Mouse (Mus musculus): ENCODE results near the gene Asic2. TPM values are rescaled to one million over a fixed set of nuclear protein-coding genes. Genes with fewer than 3 reads are reported as not detected.

Gene Asic2
- total RNA-seq, 2 experiments from 2014 or later: 52.8 to 57.6 TPM

DNA sequence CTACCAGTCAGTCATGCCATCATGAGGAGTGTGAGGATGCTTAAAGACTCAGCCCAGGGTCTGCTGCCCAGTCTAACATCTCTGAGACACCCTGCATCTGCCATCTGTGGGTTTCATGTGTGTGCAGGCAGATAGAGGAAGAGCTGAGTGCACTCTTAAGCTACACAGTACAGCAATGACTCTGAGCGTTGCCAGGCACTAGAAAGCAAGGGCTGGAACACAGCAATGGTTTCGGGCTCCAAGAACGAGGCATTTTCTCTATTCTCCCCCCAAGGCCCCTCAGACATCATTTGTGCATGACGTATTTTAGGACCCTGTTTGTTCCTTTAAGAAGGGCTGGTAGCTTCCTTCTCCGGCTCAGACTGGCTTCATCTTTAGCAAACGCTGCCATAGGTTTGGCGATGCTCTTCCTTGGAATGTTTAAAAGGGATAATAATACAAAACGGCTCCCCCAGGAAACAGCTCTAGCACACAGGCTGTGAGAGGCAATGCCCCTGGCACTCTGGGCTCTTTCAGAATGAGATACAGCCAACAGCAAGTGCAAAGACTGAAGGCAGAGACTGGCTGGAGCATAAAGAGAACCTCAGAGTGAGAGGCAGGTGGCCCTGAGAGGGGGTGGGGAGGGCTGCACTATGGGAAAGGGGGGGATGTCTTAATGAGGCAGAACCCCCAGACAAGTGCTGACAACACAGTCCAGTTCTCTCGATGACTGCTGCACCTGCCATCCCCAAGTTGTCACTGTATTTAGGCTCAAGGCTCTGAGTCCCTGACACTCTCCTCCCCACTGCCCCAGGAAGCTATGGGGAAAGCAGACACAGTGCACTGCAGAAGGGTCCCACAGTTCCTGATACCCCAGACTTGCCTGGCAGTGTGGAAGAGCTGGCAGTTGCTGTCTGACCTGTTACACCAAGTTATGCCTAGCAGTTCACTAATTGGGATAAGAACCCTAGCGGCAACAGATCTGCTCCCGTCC is 2.3 kb downstream of the Asic2 start:
- intact Hi-C loops (cut with DNase I): loop anchor here (10.0 kb wide), 1 partner anchor 191 kb away; no protein-coding TSS in a partner anchor
- DNase-seq: peak; percentile 24

DNA sequence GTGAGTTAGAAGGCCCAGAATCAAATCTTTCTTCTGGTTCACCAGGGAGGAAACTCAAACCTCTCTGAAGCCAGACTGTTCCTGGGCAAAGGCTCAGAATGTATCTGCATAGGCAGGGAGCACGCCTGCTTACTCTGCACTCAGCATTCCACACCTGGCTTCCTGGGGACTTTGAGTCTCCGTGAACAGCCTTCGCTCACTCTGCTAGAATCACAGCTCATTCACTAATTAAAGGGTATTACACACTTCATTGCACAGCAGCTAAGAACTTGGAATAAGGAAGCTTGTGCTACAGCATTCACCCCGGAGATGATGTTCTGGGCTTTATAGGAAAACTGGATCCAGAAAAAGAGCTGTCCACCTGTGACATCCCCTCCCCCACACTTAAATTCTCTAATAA is 3.7 kb downstream of the Asic2 start:
- intact Hi-C loops (cut with DNase I): loop anchor here (10.0 kb wide), 1 partner anchor 190 kb away; no protein-coding TSS in a partner anchor
- DNase-seq: no peak

DNA sequence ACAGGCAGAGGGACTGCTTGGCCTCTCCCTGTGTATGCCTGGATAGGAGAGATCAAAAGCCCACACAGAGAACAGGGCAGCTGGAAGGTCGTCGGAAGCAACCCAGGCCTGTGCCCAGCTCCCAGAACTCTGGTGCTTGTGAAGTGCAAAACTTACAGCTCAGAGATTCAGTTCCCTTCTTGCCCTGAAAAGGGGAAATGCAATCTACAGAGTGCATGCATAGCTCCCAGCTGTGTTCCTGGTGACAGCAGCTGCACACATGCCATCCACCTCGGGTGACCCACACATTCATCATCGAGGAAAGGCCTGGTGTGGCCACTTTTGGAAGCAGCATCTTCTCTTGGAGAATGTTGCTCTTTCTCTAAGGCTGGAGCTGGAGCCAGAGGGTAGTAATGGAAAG is 13.9 kb downstream of the Asic2 start:
- DNase-seq: no peak
- intact Hi-C loops (cut with DNase I): no loop called here

DNA sequence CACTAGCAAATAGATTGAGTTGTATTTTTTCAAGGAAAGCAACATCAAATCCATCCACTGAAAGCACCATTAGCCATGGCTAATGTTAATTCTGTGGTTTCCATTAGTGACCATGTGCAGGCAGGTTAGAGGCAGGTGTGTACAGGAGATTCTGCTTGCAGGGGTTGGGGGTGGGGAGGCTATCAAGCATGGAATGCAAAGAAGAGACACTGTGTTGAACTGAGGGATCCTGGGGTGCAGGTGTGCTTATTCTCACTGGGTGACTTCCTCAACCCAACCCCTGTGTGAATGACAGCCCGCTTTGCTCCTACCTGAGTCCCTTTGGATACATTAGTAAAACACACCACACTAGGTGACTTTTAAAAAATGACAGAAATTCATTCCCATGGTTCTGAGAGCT is 20.2 kb downstream of the Asic2 start:
- no peak for DNase-seq
- intact Hi-C loops (cut with DNase I): no loop called here

DNA sequence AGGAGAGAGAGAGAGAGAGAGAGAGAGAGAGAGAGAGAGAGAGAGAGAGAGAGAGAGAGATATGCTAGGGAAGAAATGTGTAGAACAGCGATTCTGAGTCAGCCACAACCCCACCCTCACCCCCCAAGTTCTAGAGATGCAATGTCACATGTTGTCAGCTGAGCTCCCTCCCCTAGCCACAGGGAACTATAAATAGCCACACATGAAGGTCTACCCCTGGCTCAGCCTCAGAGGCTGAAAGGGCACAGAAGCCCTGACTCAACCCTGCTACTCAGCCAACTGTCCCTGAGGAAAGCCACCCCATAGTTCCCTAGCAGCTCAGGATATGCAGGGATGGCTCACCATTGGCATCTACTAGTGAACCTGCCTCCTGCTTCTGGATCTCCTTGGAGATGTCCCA is 26.1 kb downstream of the Asic2 start:
- DNase-seq: no peak
- intact Hi-C loops (cut with DNase I): no loop called here

DNA sequence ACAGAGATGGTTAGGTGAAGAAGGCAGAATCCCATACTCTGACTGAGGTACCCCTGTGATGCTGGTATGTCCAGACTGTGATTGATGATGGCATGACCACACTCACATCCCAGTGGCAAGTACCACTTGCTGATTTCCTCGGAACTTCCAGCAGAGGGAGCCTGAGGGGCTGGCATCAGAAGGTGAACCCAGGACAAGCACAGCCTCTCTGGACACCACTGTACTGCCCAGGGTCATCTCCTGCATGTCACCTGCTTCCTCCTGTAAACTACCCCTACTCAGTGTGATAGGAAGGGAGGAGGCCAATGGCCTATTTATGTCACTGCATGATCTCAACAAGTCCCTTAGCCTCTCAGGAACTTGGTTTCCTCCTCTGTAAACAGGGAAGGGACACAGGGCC is 27.3 kb downstream of the Asic2 start:
- intact Hi-C loops (cut with DNase I): no loop called here
- DNase-seq: peak; percentile 26

DNA sequence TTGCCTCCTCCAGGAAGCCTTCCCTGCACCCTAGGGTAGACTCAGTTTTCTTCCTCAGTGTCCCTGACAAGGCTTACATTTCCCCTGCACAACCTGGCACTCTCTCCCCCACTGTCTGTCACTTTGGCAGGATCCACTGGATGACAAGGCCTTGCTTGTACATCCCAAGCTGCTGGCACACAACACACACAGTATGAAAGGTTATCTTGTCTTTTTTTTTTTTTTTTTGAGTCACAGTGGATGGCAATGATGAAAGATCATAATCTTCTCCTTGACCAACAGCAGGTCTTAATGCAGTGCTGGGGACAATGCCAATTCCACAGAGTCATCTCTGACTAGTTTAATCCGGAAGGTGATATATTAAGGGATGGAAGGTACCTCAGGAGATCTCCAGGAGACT is 30.7 kb downstream of the Asic2 start:
- DNase-seq: no peak
- intact Hi-C loops (cut with DNase I): no loop called here

DNA sequence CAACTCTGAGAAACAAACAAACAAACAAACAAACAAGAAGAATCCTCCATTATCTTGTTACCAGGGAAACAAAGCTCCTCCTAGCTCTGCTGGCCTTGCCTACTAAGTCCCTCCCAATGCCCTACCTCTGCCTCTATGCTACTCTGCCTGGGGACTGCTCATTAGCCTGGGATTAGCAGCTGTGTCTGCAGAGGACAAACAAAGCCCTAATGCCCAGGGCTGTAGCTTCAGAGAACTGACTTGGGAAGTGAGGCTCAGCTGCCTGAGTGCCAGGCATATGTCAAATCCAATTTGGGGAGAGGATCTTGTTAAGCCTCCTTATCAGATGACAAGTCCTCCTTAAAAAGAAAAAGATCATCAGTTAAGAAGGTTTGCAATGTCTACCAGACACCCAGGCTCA is 41.9 kb downstream of the Asic2 start:
- no peak for DNase-seq
- intact Hi-C loops (cut with DNase I): no loop called here

DNA sequence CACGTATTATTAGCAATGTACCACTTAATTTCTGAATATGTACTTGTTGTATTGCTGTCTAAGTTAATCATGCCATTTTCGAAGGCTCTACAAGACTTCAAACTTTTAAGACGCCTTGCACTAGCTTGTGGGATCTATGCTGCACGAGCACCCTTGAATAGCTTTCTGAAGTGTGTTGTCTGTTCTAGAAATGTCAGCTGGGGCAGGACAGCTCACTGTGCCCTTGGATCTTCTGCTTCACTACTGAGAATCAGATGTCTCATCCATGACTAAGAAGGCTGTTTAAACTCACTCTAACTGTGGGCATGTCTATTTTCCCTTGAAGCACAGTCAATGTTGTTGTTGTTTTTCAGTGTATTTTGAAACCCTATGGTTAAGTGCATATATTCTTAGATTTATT is 44.6 kb downstream of the Asic2 start:
- intact Hi-C loops (cut with DNase I): no loop called here
- DNase-seq: no peak

DNA sequence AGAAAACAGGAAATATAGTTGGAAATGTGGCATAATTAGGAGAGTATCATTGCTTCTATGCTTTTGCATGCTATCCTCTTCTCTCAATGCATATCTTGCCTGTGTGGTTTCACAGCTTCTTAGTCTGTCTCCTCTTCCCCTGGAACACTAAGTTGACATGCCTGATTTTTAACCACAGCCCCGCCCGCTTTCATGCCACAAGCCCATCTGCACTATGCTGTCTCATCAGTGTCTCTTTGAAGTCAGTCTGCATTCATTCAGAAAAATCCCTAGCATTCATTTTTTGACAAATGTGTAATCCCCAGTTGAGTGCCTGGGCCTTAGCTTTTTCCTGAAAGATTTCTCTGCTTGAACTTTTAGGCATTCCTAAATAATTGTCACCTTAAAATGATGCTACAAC is 45.2 kb downstream of the Asic2 start:
- intact Hi-C loops (cut with DNase I): no loop called here
- DNase-seq: no peak

DNA sequence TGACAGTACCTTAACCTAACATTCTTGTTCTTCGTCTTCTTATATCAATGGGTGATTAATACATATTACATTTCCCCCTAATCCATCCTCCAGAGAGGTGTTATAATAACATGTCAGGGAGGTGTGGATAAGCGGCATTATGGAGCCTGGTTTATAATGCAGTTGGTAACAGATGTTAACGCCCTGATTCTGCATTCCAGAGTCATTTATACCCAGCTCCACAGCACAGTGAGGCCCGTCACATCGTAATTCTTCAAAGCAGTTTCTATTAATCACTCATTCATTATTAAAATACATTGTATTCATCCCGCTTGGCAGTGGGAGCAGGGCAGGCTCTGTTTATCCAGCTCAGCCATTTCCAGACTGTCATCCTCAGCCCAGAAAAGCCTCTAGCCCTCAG is 52.8 kb downstream of the Asic2 start:
- DNase-seq: no peak

DNA sequence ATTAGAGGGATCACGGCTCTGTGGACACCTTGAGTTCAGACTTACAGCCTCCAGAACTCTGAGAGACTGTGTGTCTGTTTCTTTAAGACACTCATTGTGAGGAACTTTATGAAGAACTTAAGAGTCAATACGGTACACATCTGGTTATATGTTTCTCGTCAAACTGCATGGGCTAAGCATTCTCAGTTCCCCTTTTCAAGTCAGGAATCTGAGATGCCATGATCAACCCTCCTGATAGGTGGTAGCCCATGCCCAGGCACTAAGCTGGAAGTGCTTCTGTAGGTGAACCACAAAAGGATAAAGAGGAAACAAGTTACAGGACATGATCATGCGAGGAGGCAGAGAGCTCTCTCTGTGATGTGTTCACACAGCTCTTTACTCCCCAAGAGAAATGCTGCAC is 55.2 kb downstream of the Asic2 start:
- DNase-seq: no peak
- intact Hi-C loops (cut with DNase I): no loop called here

More for the DNA sequence above, 52.8 kb downstream of the Asic2 start:
- intact Hi-C loops (cut with DNase I): no loop called here

DNA sequence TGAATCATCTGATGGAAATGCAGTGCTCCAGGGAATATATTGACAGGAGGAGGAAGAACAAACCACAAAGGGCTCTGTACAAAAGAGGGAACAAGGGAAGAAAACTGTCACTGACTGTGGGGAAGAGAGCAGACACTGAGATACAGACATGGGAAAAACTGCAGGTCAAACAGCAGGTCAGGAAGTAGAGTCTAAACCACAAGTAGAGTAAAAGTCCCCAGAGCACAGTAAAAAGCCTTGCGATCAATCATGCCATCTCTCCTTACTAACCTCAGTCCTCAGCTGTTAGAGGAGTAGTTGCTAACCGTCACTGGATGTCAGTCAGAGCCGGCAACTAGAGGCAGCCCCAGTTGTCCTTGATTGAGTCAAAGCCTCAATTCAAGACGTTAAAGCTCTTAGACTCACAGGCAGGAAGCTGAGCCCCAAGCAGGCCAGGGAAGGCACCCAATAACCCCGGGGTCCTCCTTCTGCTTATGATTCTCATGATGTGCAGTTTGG is 58.8 kb downstream of the Asic2 start:
- intact Hi-C loops (cut with DNase I): no loop called here
- DNase-seq: no peak

DNA sequence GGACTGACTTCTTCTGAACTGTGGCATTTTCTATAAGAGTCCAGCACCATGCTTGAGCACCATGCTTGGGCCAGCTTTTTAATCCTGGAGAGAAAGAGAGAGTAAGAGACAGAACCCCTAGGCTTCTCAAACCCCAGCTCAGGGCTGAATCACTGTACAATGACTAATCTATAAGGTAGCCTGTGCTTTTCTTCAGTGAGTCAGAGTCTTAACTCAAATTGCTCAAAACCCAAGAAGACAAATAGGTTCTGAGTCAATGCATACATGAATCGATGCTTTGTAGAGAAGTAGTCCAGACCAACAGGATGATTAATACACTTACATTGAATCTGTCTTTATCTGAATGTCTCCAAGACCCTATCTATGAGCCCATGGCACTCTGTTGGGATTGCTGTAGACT is 59.5 kb downstream of the Asic2 start:
- DNase-seq: no peak
- intact Hi-C loops (cut with DNase I): no loop called here

DNA sequence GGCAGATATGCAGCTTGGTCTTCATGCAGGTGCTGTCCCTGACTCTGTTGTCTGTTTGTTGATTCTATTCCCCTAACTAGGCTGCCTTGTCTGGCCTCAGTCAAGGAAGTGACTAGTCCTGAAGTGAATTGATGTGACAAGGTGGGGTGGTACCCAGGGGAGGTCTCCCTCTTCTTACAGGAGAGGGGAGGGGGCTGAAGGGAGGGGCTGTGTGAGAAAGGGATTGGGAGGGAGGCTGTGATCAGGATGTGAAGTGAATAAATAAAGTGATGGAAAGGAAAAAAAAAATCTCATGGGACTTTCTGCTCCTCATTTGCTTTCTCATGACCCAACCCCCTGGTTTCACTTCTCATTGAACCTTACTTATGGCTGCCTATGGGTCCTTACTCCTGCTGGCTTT is 65.9 kb downstream of the Asic2 start:
- intact Hi-C loops (cut with DNase I): no loop called here

DNA sequence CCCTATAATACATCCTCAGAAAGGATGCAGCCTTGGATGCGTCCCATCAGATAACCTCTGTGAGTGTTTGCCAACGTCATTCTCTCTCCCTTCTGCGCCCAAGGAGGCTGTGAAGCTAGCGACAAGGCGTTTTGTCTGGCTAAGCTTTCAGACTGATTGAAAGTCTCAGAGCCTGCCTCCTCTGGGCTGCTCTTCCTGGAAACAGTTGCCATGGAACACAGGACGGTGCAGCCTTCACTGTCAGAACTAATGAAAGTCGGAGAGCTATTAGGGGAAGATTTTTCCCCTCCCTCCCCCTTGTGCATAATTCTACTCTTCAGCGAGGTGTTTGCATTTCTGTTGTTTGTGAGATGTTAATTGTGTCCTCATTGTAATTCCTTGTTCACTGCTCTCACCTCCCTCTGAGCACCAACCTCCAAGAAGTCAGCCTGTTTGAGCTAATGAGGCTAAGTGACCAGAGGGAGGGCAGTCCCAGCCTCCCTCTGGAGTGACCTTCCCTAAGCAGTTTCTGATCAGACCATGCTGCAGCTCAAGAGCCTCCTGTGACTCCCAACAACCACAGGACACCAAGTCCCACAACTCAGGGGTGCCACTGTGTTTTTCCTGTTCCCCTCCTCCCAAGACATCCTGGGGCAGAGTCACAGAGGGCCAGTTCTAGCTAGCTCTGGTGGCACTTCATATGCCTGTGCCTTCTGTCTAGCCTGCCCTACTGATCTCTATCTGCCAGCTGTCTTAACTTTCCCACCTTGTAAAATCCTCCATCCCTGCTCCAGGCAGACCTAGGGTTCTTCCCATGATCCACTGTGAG is 70.5 kb downstream of the Asic2 start:
- DNase-seq: no peak
- intact Hi-C loops (cut with DNase I): no loop called here

More for the DNA sequence above, 65.9 kb downstream of the Asic2 start:
- no peak for DNase-seq

DNA sequence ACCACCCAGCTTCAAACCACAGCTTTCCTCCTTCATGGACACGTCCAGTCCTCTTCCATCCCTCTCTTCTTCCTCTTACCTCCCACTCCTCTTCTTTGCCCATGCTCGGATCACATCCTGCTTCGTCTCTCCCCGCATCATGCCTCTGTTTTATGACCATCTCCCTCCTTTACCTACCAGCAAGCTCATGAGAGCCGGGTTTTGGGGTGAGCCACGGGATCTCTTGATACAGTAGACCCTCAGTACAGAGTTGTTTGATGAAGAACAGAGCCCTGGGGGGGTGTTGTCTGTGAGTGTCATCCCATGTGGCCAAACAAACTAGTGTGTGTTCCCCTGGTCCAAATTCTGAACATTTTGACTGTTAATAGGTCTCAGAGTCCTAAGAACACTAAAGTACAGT is 71.7 kb downstream of the Asic2 start:
- intact Hi-C loops (cut with DNase I): no loop called here

DNA sequence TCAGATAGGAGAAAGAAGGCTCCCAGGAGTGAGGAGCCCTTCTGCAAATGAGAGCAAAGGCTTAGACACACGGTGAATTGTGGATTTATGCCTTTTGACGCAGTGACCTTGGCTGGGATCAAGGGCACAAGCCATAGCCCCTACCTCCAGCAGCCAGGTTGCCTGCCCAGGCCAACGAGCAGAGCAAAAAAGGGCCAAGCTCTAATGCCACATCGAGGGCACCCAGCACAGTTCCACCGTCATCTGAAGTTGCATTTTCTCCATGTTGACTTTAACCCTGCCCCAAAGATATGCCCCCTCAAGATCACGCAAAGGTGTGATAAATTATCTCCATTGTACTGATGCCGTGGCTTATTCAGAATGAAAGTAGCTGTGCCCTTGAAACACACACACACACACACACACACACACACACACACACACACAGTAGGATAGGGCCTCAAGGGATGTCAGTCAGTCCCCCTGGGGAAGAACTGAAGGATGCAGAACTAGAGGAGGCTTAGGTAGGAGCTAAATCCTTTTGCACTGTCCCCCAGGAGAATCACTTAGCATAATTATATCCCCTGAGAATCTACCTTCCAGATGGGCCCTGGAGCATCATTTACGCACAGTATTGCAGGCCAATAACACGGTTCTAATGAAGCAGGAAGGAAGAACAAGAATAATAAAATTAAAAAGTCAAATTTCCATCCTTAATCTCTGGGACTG is 96.6 kb downstream of the Asic2 start:
- DNase-seq: no peak
- intact Hi-C loops (cut with DNase I): no loop called here

More for the DNA sequence above, 71.7 kb downstream of the Asic2 start:
- no peak for DNase-seq

DNA sequence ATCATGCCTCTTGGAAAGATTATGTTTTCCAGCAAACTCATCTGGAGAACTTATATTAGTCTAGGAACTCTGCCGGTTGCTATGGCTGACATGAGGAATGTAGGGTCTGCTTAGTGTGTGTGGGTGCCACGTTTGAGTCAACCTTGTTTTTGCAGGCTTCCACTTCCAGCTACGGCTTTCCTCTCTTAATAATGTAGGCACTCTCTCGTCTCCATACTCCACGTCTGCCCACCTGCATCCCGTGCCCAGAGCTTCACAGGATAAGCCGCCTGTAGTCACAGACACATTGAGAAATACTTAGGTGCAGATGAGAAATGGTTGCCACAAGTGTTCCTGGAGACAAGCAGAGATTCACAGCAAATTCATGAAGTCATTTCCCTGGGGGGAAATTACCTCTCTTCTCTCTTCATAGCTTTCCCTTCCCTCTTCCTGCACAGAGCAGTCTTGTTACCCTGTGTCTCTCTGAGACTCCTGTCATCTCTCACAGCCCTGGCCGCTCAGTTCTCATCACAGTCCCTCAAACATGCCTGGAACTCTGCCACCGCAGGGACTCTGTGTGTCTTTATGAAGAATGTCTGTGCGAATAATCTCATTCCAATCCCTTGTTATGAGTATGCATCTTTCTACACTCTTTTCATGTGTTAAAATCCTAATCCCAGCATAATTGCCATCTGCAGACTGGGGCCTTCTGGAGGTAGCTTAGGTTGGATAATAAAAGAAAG is 102.4 kb downstream of the Asic2 start:
- intact Hi-C loops (cut with DNase I): no loop called here
- no peak for DNase-seq
